In genomic region chr1:190893559-190894167, GRCm38 (mm10) we compare ENCODE assay signal across 13 mouse cellular contexts.
"Had no signal": no experiment of that assay in that cellular context is flagged by ENCODE, and none has a peak within 500 bp of the region (broad histone marks: within the 10 kb centered on the region; RNA-seq: fewer than 3 reads in every experiment).

No protein-coding gene starts in this region.

- H3K4me3 ChIP-seq: layer of hippocampus, adult 2 months; limb, embryonic 13.5 days; megakaryocyte, embryonic 14.5 days; midbrain, embryonic 13.5 days had no signal

- H3K27ac ChIP-seq: kidney, postnatal 0 days; layer of hippocampus, adult 2 months; limb, embryonic 13.5 days; midbrain, embryonic 13.5 days had no signal

- ATAC-seq: midbrain, embryonic 13.5 days had no signal

- H3K4me2 ChIP-seq: limb, embryonic 13.5 days; midbrain, embryonic 13.5 days had no signal

- H3K9ac ChIP-seq: limb, embryonic 13.5 days; midbrain, embryonic 13.5 days had no signal

- DNase-seq: kidney, adult 11 months; kidney, adult 9 months; kidney, postnatal 36 days; left cerebral cortex, postnatal 4 days; lung, adult 18-20 months; lung, postnatal 4 days; right cerebral cortex, postnatal 14 days; thymus, postnatal 4 days had no signal

- H3K4me1 ChIP-seq: limb, embryonic 13.5 days; midbrain, embryonic 13.5 days had no signal

- H3K27me3 ChIP-seq: limb, embryonic 13.5 days; megakaryocyte, embryonic 14.5 days; midbrain, embryonic 13.5 days had no signal

- H3K9me3 ChIP-seq: limb, embryonic 13.5 days; megakaryocyte, embryonic 14.5 days; midbrain, embryonic 13.5 days had no signal
